Mouse (Mus musculus): Measurements from ENCODE around the gene Pigu. TPM values are rescaled to one million over a fixed set of nuclear protein-coding genes. Genes with fewer than 3 reads are reported as not detected.

Pigu gene
- 41.5 and 42.2 TPM in 2 replicates for polyA plus RNA-seq (2012; rRNA removed)

DNA sequence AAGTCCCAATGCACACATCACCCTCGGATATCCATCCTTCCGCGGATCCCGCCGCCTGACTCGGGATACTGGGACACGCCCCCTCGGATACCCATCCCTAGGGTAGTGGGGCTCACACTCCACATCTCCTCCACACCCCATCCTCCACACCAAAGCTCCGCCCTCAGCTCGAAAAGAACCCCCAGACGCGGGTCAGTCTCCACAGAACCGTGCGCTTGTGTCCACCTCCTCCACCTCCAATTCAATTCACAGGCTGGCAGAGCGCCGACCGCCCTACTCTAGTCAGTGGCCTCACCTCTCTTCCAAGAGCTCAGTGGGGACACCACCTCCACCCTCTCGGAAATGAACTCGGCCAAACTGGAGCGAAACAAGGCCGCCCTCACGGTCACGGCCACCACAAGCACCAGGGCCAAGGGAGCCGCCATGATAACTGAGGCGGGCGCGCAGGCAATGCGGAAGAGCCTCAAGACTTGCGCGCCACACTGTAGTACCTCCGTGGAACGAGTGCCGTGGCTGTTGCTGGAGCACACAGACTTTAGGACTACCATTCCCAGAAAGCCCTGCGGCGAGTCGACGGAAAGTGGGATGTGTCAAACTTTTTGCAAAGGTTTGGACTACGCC lies at the start of gene Pigu:
Gene Pigu, minus strand, starts transcription at position 460 of the 621 bp plus-strand sequence.
- DNase-seq (ENCODE audit: low read depth, low spot score) = peak; percentile 99
- under 1% methylated on average over 38 of the region's 38 CpGs for WGBS

DNA sequence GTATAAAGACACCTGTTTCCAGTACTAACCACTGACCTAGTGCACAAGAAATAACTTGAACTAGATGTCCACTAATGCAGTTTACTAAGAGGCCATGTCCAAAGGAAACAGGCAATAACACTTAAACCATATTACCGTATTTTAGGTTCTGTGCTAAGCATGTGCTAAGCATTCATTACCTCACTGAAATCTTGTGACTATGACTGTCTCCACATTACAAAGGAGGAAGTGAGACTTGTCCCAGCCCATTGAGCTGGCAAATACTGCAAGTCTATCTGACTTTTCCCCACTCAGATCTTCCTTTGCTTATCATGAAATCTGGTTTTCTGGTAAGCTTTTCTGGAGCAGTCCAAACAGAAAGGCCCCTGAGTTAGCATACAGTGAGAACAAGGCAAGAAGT lies 47.4 kb upstream of the Pigu start:
- WGBS = 89% methylated on average over 1 of the region's 1 CpGs
- no peak for DNase-seq (ENCODE audit: low read depth, low spot score)

- no peak for DNase-seq (ENCODE audit: low read depth, low spot score)
- 96% methylated on average over 4 of the region's 4 CpGs for WGBS
These were observed 44.7 kb upstream of the Pigu start for GRCm38 (mm10) chr2:155401926-155402325.

GRCm38 (mm10) chr2:155400276-155400675 lies 43.0 kb upstream of the Pigu start:
- DNase-seq (ENCODE audit: low read depth, low spot score) = no peak

DNA sequence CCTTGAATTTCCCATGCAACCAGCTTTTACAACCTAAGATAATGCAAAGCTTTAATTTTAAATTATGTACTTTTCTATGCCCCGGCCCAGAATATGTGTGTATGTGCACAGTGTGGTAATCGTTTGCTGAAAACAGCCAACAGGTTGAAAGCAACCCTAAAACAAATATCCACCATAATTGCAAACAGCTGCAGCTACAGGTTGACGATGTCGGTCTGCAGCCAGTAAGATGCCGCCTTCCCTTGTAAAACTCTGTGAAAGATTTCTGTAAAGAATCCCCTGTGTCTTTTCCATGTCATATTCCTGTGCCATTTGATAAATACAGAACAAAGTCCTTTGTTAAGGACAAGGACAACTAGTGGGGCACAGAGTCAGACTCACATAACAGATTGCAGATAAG lies 37.4 kb upstream of the Pigu start:
- WGBS = 62% methylated on average over 5 of the region's 5 CpGs
- DNase-seq (ENCODE audit: low read depth, low spot score) = no peak

DNA sequence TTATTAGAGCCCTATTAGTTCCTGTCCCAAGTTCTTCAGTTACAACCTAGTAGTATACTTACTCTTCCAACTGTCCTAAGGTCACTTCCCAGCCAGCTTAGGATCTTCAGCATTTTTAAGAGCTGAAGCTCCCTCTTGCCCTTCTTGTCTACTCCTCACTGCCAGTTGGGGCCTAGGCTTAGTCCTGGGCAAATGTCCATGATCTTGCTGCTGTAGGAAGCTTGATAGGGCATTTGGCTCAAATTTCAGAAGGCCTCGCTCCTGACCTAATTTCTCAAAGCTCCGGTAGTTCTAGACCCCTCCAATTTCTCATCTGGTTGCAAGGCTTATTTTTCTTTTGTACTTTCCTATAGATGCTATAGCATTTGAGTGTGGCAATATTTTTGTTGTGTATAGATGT lies 31.3 kb upstream of the Pigu start:
- WGBS = 80% methylated on average over 2 of the region's 2 CpGs
- DNase-seq (ENCODE audit: low read depth, low spot score) = no peak

GRCm38 (mm10) chr2:155387052-155387451 lies 29.8 kb upstream of the Pigu start:
- 79% methylated on average over 4 of the region's 4 CpGs for WGBS
- DNase-seq (ENCODE audit: low read depth, low spot score) = no peak

- no peak for DNase-seq (ENCODE audit: low read depth, low spot score)
- 40% methylated on average over 27 of the region's 27 CpGs for WGBS
These were observed 29.3 kb upstream of the Pigu start for GRCm38 (mm10) chr2:155386534-155386899.

DNA sequence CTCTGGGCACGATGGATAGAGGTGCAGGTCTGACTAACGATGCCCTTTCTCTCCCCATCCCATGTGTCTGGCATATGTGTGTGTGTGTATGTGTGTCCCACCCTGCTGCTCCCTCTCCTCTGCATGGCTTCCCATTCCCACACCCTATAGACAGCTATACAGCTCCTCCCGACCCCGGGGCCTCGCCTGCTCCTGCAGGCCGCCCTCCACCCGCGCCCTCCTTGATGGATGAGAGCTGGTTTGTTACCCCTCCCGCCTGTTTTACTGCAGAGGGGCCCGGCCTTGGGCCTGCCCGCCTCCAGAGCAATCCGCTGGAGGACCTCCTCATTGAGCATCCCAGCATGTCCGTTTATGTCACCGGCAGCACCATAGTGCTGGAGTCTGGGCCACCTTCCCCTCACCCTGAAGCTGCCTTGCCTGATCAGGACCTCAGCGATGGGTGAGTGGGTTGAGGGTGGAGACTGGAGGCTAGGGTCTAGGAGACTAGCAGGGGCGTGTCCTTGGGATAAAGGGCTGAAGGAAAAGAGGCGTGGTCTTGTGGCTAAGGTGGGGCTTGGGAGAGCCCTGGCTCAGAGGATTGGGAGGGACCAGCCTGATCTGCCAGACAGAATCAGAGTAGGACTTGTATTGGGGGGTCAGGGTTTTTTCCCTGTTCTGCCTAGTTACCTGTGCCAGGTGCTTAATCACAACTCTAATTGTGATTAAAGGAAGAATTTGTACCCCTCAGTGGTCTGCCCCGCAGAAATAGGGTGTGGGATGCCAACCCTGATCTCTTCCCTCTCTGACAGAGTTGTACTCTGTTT lies 28.7 kb upstream of the Pigu start:
- 55% methylated on average over 18 of the region's 18 CpGs for WGBS
- DNase-seq (ENCODE audit: low read depth, low spot score) = no peak

- DNase-seq (ENCODE audit: low read depth, low spot score) = peak; percentile 61
- WGBS = 13% methylated on average over 7 of the region's 7 CpGs
These were observed 27.9 kb upstream of the Pigu start for GRCm38 (mm10) chr2:155385090-155385489.

DNA sequence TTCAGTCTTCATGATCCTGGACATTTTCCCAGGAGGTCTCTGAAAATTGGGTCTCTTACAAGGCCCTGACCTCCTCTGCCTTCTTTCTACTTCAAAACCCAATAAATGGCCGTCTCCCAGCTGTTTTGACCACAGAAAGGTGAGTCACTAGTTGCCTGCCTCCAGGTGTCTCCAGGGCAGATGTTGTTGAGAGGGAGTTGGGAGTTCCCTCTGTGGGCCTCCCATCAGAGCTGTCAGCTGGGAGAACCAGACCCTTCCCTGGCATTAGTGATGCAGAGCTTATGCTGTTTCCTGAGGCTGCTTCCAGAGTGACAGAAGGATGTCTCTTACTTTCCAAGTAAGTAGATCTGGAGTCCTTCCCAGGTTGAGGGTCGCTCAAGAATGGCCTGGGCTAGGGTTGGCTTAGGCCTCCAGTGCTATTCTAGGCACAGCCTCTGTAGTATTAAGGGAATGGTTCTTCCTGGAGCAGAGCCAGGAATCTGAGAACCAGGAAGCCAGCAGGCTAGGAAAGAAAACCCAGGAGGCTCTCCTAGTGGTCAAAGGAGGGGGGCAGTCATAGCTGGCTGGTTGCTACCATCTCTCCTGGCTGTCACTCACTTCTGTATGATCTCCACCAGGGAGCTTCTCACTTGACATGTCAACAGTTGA lies 25.7 kb upstream of the Pigu start:
- DNase-seq (ENCODE audit: low read depth, low spot score) = no peak
- WGBS = 14% methylated on average over 2 of the region's 2 CpGs

- DNase-seq (ENCODE audit: low read depth, low spot score) = no peak
- WGBS = 22% methylated on average over 6 of the region's 6 CpGs
These were observed 25.1 kb upstream of the Pigu start for GRCm38 (mm10) chr2:155382332-155382700.

DNA sequence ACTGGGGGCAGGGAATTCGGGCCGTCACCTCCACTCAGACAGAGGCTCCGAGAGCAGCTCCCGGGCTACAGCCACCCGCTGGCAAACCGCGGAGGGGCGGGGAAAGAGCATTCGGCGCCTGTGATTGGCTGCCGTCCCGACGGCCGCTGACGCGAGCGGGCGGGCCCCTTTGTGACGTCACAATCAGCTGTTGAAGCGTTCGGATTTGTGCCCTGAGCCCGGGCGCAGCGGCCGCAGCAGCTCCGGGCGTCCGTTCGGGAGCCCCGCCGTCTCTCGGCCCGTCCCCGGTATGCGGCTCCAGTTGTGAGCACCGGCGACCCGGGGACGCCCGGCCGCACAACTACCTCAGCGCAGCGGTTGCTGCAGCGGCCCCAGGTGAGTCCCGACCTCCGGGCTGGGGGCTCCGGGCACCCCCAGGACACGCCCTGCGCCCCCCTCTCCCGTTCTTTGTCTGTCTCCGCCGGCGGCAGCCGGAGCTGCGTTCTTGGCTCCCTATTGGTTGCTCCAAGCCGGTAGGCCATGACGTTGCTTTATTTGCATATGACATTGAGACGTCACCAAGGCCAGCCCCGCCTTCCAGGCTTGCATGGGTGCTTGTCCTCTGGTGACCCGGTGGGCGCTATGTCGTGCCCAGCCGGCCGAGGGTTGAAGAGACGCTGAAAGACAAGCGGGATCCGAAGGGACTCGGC lies 24.6 kb upstream of the Pigu start:
- peak; percentile 73 for DNase-seq (ENCODE audit: low read depth, low spot score)
- under 1% methylated on average over 68 of the region's 68 CpGs for WGBS

DNA sequence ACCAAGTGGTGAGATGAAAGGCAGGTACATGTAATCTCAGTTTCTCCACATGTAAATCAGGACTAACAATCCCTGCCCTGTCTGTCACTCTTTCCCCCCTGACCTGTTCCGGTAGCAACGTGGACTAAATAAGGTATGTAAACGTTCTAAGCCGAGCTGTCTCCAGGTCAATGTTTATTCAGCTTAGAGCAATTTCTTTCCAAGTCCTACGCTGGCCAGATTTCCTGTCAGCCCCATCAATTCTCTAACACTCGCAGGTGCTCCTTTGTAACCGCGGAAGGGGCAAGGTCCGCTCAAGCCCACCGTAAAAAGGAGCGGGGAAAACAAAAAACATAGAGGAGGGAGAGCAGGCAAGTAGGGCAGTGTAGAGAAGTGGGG lies 23.8 kb upstream of the Pigu start:
- no peak for DNase-seq (ENCODE audit: low read depth, low spot score)
- 1% methylated on average over 11 of the region's 11 CpGs for WGBS

GRCm38 (mm10) chr2:155380261-155381059 lies 23.2 kb upstream of the Pigu start, which contains the start of gene Trp53inp2:
Gene Trp53inp2, plus strand, starts transcription at chr2:155381059.
- 55% methylated on average over 8 of the region's 8 CpGs for WGBS
- no peak for DNase-seq (ENCODE audit: low read depth, low spot score)

DNA sequence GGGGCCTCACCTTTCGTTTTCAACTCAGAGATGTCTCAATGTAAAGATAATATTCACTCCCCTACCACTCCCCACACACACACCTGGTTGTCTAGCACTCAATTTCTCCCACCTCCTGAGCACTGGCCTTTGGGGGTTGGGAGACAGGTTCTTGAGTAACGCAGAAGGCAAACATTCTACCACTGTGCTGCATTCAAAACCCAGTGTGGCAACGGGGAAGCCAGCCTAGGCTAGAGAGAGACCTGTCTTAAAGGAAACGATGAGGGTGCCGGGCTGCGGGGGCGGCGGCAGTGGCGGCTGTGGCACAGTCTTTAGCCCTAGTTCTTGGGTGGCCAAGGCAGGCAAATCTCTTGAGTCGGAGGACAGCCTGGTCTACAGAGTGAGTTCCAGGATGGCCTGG lies 19.0 kb upstream of the Pigu start:
- 85% methylated on average over 10 of the region's 10 CpGs for WGBS
- DNase-seq (ENCODE audit: low read depth, low spot score) = no peak

GRCm38 (mm10) chr2:155374521-155374920 lies 17.3 kb upstream of the Pigu start:
- DNase-seq (ENCODE audit: low read depth, low spot score) = no peak

DNA sequence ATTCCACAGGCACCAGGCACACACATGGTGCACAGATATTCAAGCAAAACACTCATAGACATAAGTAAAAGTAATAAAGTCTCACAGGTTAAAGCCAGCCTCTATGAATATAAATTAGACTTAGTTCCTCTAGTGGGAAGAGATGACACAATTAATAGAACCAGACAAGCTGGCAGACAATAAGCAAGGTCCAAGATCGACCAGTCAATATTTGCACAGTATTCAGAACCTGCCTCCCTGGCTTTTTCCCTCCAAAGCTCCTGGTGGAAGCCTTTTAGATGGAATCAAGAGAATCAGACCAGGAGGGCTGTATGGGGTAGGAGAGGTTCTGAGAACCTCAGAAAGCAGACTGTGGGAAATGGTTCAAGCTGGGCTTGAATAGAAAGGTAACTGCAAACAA lies 16.7 kb upstream of the Pigu start:
- no peak for DNase-seq (ENCODE audit: low read depth, low spot score)
- 35% methylated on average over 1 of the region's 1 CpGs for WGBS

DNA sequence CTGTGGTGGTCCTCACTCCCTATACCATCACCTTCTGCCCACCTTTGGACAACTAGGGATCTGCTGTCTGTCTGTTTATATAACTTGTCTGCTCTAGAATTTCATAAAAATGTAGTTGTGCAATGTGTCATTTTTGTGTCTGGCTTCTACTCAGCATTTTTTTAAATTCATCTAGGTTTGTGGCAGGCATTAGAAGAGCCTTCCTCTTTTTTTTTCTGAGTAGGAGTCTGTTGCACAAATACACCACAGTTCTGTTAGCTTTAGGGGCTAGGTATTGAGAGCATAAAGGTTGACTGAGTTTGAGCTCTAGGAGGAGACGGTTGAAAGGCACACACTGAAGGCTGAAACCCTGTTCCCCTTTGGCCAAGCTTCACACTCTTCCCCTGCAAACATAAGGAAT lies 16.1 kb upstream of the Pigu start:
- 78% methylated on average over 1 of the region's 1 CpGs for WGBS
- DNase-seq (ENCODE audit: low read depth, low spot score) = no peak

DNA sequence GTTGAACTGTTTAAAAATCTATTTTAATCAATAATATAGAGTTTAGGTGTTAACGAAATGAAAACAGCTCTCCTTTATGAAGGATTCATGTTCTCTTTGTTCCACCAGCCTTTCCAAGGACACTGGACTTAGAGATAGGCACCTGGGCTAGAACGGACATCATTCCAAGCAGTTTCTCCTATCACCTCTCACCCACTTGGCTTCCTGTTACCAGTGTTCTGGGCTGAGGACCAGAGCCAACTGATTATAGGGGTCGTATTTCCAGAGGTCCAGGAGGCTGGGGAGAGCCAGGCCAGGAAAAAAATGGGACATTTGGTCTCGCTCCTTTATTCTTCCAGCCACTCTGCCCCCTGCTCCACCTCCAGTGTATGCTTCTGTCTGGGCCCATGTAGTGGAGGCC lies 15.2 kb upstream of the Pigu start:
- no peak for DNase-seq (ENCODE audit: low read depth, low spot score)
- WGBS = 61% methylated on average over 4 of the region's 4 CpGs
